Mouse (Mus musculus): ENCODE measurements around the gene Slc6a9. TPM values are rescaled to one million over a fixed set of nuclear protein-coding genes. Genes with fewer than 3 reads are reported as not detected.

Slc6a9 gene
- polyA plus RNA-seq, 1 experiment from 2014 or later, result 13.2 TPM

GRCm38 (mm10) chr4:117840821-117841220, 6.5 kb downstream of the Slc6a9 start:
- ATAC-seq (ENCODE audit: insufficient number of reproducible peaks, low FRiP score, low TSS enrichment, low read depth), result no peak
- 91% methylated on average over 5 of the region's 5 CpGs for WGBS
- Histone ChIP-seq H3K4me3 (replicated peaks) (no peak overlapping the region), H3K36me3 (no peaks in the 10 kb centered on the region), H3K4me1 (peaks cover 10% of the 10 kb centered on the region), H3K9ac (no peak overlapping the region), H3K9me3 (replicated peaks) (no peaks in the 10 kb centered on the region), H3K27me3 (no peaks in the 10 kb centered on the region), H3K4me2 (replicated peaks) (no peak overlapping the region), H3K27ac (replicated peaks) (no peak overlapping the region)

GRCm38 (mm10) chr4:117841566-117841965, 7.3 kb downstream of the Slc6a9 start:
- H3K36me3 ChIP-seq, result no peaks in the 10 kb centered on the region
- H3K9ac ChIP-seq, result no peak overlapping the region
- ATAC-seq (ENCODE audit: insufficient number of reproducible peaks, low FRiP score, low TSS enrichment, low read depth), result no peak
- WGBS, result 82% methylated on average over 3 of the region's 3 CpGs
- H3K27ac ChIP-seq (replicated peaks), result no peak overlapping the region
- H3K27me3 ChIP-seq, result no peaks in the 10 kb centered on the region
- peaks cover 10% of the 10 kb centered on the region for H3K4me1 ChIP-seq
- H3K9me3 ChIP-seq (replicated peaks), result no peaks in the 10 kb centered on the region
- H3K4me2 ChIP-seq (replicated peaks), result no peak overlapping the region
- H3K4me3 ChIP-seq (replicated peaks), result no peak overlapping the region

GRCm38 (mm10) chr4:117843101-117843500, 8.8 kb downstream of the Slc6a9 start:
- Histone ChIP-seq H3K9ac (no peak overlapping the region), H3K9me3 (replicated peaks) (no peaks in the 10 kb centered on the region), H3K4me2 (replicated peaks) (no peak overlapping the region), H3K4me1 (no peaks in the 10 kb centered on the region), H3K27ac (replicated peaks) (no peak overlapping the region), H3K27me3 (no peaks in the 10 kb centered on the region), H3K36me3 (no peaks in the 10 kb centered on the region), H3K4me3 (replicated peaks) (no peak overlapping the region)
- WGBS, result 88% methylated on average over 5 of the region's 5 CpGs
- ATAC-seq (ENCODE audit: insufficient number of reproducible peaks, low FRiP score, low TSS enrichment, low read depth), result no peak

GRCm38 (mm10) chr4:117844467-117844866, 10.2 kb downstream of the Slc6a9 start:
- 84% methylated on average over 5 of the region's 5 CpGs for WGBS
- ATAC-seq (ENCODE audit: insufficient number of reproducible peaks, low FRiP score, low TSS enrichment, low read depth), result no peak
- Histone ChIP-seq H3K27me3 (no peaks in the 10 kb centered on the region), H3K4me3 (replicated peaks) (no peak overlapping the region), H3K9ac (no peak overlapping the region), H3K36me3 (no peaks in the 10 kb centered on the region), H3K4me2 (replicated peaks) (no peak overlapping the region), H3K27ac (replicated peaks) (no peak overlapping the region), H3K4me1 (no peaks in the 10 kb centered on the region), H3K9me3 (replicated peaks) (no peaks in the 10 kb centered on the region)

DNA sequence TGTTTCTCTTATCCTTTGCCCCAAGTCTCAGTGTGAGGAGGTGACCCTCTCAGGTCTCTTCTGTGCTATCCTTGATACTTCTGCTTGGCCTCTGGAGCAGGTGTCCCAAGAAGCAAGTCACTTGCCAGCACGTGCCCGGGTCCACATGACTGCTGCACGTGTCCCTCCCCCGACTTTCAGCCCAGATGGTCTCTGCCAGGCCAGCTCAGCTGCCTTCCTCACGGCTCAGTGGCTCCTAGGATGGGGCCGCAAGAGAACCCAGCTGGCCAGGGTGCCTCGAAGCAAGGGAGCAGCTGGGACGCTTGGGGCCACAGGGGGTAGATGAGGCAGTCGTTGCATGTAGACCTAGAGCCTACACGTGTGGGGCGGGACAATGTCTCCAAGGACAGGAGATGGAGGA, 11.0 kb downstream of the Slc6a9 start:
- no peak overlapping the region for H3K27ac ChIP-seq (replicated peaks)
- H3K36me3 ChIP-seq, result no peaks in the 10 kb centered on the region
- no peak overlapping the region for H3K9ac ChIP-seq
- no peak overlapping the region for H3K4me2 ChIP-seq (replicated peaks)
- ATAC-seq (ENCODE audit: insufficient number of reproducible peaks, low FRiP score, low TSS enrichment, low read depth), result no peak
- WGBS, result 73% methylated on average over 11 of the region's 11 CpGs
- no peaks in the 10 kb centered on the region for H3K27me3 ChIP-seq
- H3K4me3 ChIP-seq (replicated peaks), result no peak overlapping the region
- no peaks in the 10 kb centered on the region for H3K4me1 ChIP-seq
- no peaks in the 10 kb centered on the region for H3K9me3 ChIP-seq (replicated peaks)

DNA sequence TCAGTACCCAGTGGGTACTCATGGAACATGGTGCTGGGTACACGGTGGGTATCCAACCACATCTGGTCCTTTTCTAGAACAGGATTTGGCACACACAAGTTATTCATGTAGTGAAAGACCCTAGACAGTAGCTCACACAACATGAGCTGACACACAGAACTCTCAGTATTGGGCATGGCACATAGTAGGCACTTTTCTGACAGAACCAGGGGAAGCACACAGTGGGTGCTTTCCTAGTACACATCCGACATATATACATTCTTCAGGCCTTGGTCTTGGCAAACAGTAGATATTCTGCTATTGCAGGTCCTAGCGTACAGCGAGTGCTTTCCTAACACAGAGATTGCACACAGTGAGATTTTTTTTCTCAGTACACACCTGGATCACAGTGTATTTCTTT, 12.0 kb downstream of the Slc6a9 start:
- no peaks in the 10 kb centered on the region for H3K36me3 ChIP-seq
- 0 out of 2 replicates have a peak, but pooled peaks cover 3% of the 10 kb centered on the region for H3K4me1 ChIP-seq
- WGBS, result 95% methylated on average over 4 of the region's 4 CpGs
- ATAC-seq (ENCODE audit: insufficient number of reproducible peaks, low FRiP score, low TSS enrichment, low read depth), result no peak
- H3K27me3 ChIP-seq, result no peaks in the 10 kb centered on the region
- H3K9me3 ChIP-seq (replicated peaks), result no peaks in the 10 kb centered on the region
- H3K4me3 ChIP-seq (replicated peaks), result no peak overlapping the region
- H3K27ac ChIP-seq (replicated peaks), result no peak overlapping the region
- H3K4me2 ChIP-seq (replicated peaks), result no peak overlapping the region
- no peak overlapping the region for H3K9ac ChIP-seq

- Histone ChIP-seq H3K4me2 (replicated peaks) (no peak overlapping the region), H3K27ac (replicated peaks) (no peak overlapping the region), H3K9me3 (replicated peaks) (no peaks in the 10 kb centered on the region), H3K36me3 (no peaks in the 10 kb centered on the region), H3K4me1 (0 out of 2 replicates have a peak, but pooled peaks cover 3% of the 10 kb centered on the region), H3K9ac (no peak overlapping the region), H3K27me3 (no peaks in the 10 kb centered on the region), H3K4me3 (replicated peaks) (no peak overlapping the region)
- WGBS, result 49% methylated on average over 2 of the region's 2 CpGs
- ATAC-seq (ENCODE audit: insufficient number of reproducible peaks, low FRiP score, low TSS enrichment, low read depth), result no peak
These were observed 12.7 kb downstream of the Slc6a9 start for GRCm38 (mm10) chr4:117847011-117847410.

DNA sequence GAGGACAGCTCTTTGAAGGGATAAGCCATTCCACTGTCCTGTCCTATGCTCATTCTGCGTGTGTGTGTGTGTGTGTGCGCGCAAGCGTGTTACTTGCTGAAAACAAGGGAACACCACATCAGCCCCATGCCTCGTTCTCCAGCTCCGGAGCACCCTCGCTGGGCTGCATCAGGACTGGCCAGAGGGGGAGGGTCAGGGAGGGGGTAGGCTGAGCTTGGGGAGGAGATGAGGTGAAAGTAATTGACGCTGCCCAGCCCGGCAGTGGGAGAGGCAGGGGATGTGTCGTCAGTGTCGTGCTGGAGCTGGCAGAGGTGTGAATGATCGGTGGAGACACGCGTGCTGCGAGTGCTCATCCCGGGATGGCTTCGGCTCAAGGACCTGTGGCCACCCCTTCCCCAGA, 14.8 kb downstream of the Slc6a9 start:
- no peak overlapping the region for H3K9ac ChIP-seq
- no peaks in the 10 kb centered on the region for H3K36me3 ChIP-seq
- no peaks in the 10 kb centered on the region for H3K27me3 ChIP-seq
- no peak overlapping the region for H3K4me2 ChIP-seq (replicated peaks)
- no peak for ATAC-seq (ENCODE audit: insufficient number of reproducible peaks, low FRiP score, low TSS enrichment, low read depth)
- no peak overlapping the region for H3K4me3 ChIP-seq (replicated peaks)
- H3K27ac ChIP-seq (replicated peaks), result no peak overlapping the region
- H3K4me1 ChIP-seq, result 0 out of 2 replicates have a peak, but pooled peaks cover 3% of the 10 kb centered on the region
- no peaks in the 10 kb centered on the region for H3K9me3 ChIP-seq (replicated peaks)
- WGBS, result 72% methylated on average over 17 of the region's 17 CpGs

DNA sequence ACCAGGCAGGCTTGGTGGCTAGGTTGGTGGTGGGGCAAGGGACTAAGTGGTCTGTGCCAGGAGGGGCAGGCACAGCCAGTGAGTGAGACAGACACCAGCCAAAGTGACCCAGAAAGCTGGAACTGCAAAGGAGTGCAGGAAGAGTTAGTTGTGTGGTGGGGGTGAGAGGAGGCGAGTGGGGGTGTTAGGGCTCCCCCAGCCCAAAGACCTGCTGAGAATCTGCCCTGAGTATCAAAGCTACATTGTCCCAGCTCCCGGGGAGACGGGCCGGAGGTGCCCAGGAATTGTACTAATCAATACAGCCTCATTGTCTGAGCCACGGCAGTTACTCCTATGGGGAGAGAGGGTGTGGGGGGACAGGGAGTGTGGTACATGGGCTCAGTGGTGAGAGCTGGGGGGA, 15.2 kb downstream of the Slc6a9 start:
- H3K27ac ChIP-seq (replicated peaks), result no peak overlapping the region
- ATAC-seq (ENCODE audit: insufficient number of reproducible peaks, low FRiP score, low TSS enrichment, low read depth), result no peak
- no peaks in the 10 kb centered on the region for H3K9me3 ChIP-seq (replicated peaks)
- WGBS, result 41% methylated on average over 5 of the region's 5 CpGs
- H3K36me3 ChIP-seq, result no peaks in the 10 kb centered on the region
- H3K4me2 ChIP-seq (replicated peaks), result no peak overlapping the region
- H3K9ac ChIP-seq, result no peak overlapping the region
- no peak overlapping the region for H3K4me3 ChIP-seq (replicated peaks)
- H3K4me1 ChIP-seq, result 0 out of 2 replicates have a peak, but pooled peaks cover 3% of the 10 kb centered on the region
- no peaks in the 10 kb centered on the region for H3K27me3 ChIP-seq

GRCm38 (mm10) chr4:117850176-117850575, 15.9 kb downstream of the Slc6a9 start:
- no peak for ATAC-seq (ENCODE audit: insufficient number of reproducible peaks, low FRiP score, low TSS enrichment, low read depth)
- H3K4me1 ChIP-seq, result 0 out of 2 replicates have a peak, but pooled peaks cover 3% of the 10 kb centered on the region
- no peak overlapping the region for H3K4me3 ChIP-seq (replicated peaks)
- H3K27me3 ChIP-seq, result no peaks in the 10 kb centered on the region
- H3K4me2 ChIP-seq (replicated peaks), result no peak overlapping the region
- 77% methylated on average over 7 of the region's 7 CpGs for WGBS
- no peak overlapping the region for H3K27ac ChIP-seq (replicated peaks)
- H3K9ac ChIP-seq, result no peak overlapping the region
- no peaks in the 10 kb centered on the region for H3K9me3 ChIP-seq (replicated peaks)
- no peaks in the 10 kb centered on the region for H3K36me3 ChIP-seq

DNA sequence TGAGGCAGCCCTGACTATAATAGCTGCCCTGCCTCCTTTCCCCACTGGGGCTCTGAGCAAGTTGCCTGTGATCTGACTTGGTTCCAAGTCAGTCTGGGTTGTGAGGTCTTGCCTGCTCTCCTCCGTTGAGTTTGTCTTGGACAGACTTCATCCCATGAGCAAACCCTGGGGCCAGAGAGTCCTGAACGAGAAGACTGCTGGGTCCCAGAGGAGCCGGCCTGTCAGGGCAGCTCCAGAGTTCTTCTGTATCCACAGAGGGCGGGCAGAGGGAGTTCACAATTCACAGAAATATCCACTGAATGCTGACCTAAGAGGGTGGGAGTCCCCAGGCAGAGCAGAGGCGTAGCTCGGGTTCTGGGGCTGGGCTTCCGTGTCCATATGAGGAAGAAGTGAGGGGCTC, 16.6 kb downstream of the Slc6a9 start:
- ATAC-seq (ENCODE audit: insufficient number of reproducible peaks, low FRiP score, low TSS enrichment, low read depth), result no peak
- H3K4me3 ChIP-seq (replicated peaks), result no peak overlapping the region
- H3K36me3 ChIP-seq, result no peaks in the 10 kb centered on the region
- H3K4me1 ChIP-seq, result 0 out of 2 replicates have a peak, but pooled peaks cover 3% of the 10 kb centered on the region
- no peak overlapping the region for H3K4me2 ChIP-seq (replicated peaks)
- H3K9ac ChIP-seq, result no peak overlapping the region
- no peaks in the 10 kb centered on the region for H3K9me3 ChIP-seq (replicated peaks)
- WGBS, result 64% methylated on average over 7 of the region's 7 CpGs
- no peaks in the 10 kb centered on the region for H3K27me3 ChIP-seq
- no peak overlapping the region for H3K27ac ChIP-seq (replicated peaks)

DNA sequence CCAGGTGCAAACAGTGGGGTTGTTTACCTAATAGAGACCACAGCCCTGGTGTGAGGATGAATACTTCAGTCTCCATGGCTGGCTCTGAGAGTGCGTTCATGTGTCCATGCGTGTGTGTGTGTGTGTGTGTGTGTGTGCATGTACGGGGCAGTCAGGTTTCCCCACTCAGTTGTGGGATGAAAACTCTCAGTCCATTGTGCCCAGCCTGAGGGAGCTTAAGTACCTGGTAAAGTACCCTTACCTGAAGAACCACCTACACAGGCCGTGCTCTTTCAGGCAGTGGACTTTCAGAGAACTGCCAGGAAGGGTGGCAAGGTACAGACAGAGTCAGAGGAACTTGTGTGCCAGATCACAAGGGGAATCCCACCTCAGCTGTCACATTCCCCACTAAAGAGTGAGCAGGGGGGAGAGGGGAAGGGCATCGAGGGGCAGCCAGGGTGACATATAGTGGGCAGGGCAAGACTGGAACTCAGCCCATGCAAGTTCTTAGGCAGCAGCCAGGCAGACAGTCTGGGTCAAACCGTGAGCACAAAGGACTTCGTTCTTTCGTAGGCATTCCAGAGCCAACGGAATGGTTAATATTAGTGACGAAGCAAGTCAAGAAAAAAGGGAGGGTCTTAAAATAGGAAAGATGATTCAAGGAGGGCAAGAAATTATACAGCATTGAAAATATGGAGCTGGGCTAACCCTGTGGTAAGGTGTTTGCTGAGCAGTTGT, 18.0 kb downstream of the Slc6a9 start:
- Histone ChIP-seq H3K4me3 (replicated peaks) (no peak overlapping the region), H3K27me3 (no peaks in the 10 kb centered on the region), H3K4me1 (0 out of 2 replicates have a peak, but pooled peaks cover 3% of the 10 kb centered on the region), H3K9ac (no peak overlapping the region), H3K36me3 (peaks cover 8% of the 10 kb centered on the region; the same call in 1 of the 2 replicates), H3K4me2 (replicated peaks) (no peak overlapping the region), H3K9me3 (replicated peaks) (no peaks in the 10 kb centered on the region), H3K27ac (replicated peaks) (no peak overlapping the region)
- ATAC-seq (ENCODE audit: insufficient number of reproducible peaks, low FRiP score, low TSS enrichment, low read depth), result no peak
- WGBS, result 84% methylated on average over 10 of the region's 10 CpGs
